Mouse (Mus musculus) heart, adult 2 months (tissue): ENCODE data around the gene Strip2. TPM values are rescaled to one million over a fixed set of nuclear protein-coding genes. Genes with fewer than 3 reads are reported as not detected.
A peak's percentile ranks its signal among the peaks of the same experiment; 100 is the strongest.

Source experiments
- DNase-seq, 2 experiments: peaks; one replicate each; pipeline ENCODE4 v3.0.0; 2021
- H3K27ac ChIP-seq: fragments of 200-600 bp; 2 replicates; pipeline ENCODE4 v1.8.1; 2022
- H3K27me3 ChIP-seq: fragments of 200-500 bp; 2 replicates; pipeline ENCODE4 v1.6.1; 2012; ENCODE audit warnings: mild to moderate bottlenecking, low read length, inconsistent platforms, mixed read lengths; ENCODE audit not compliant: control insufficient read depth, insufficient read depth
- H3K36me3 ChIP-seq: fragments of 200-500 bp; 2 replicates; pipeline ENCODE4 v1.6.1; 2012; ENCODE audit warnings: low read length, inconsistent platforms; ENCODE audit not compliant: control insufficient read depth, insufficient read depth
- H3K4me1 ChIP-seq: fragments of 200-500 bp; 2 replicates; pipeline ENCODE4 v1.6.1; 2011; ENCODE audit warnings: low read length; ENCODE audit not compliant: control insufficient read depth, insufficient read depth
- H3K4me3 ChIP-seq: fragments of 200-600 bp; 2 replicates; pipeline ENCODE4 v1.8.1; 2022
- H3K79me2 ChIP-seq: fragments of 200-500 bp; replicated peaks from 2 replicates; pipeline ENCODE4 v1.6.1; 2012; ENCODE audit warnings: mild to moderate bottlenecking, inconsistent platforms, low read length, moderate library complexity, mixed read lengths; ENCODE audit not compliant: control insufficient read depth, insufficient read depth
- H3K9ac ChIP-seq: fragments of 200-500 bp; 2 replicates; pipeline ENCODE4 v1.6.1; 2012; ENCODE audit warnings: low read depth, mild to moderate bottlenecking, control low read depth, inconsistent platforms, low read length, mixed read lengths
- CTCF ChIP-seq: fragments of 200-600 bp; IDR thresholded peaks from 2 replicates; pipeline ENCODE4 v1.8.1; 2022; ENCODE audit warnings: antibody characterized with exemption, mild to moderate bottlenecking, moderate library complexity
- EP300 ChIP-seq: fragments of 200-500 bp; IDR thresholded peaks from 2 replicates; pipeline ENCODE4 v1.6.1; 2011; ENCODE audit warnings: low read depth, low read length, control low read depth; ENCODE audit not compliant: insufficient read depth
- POLR2A ChIP-seq: fragments of 200-500 bp; IDR thresholded peaks from 2 replicates; pipeline ENCODE4 v1.6.1; 2011; ENCODE audit warnings: mild to moderate bottlenecking, low read depth, low read length, control low read depth; ENCODE audit not compliant: insufficient read depth
- WGBS: fragments of 180-500 bp; shearing (Covaris S2); methylation state at CpG from one replicate; pipeline ENCODE4 v1.1.7; 2018; 5-methylcytosine and 5-hydroxymethylcytosine counted together
- intact Hi-C: fragments of 180-260 bp; cut with DNase I; formaldehyde crosslinking; loops from one replicate; pipeline ENCODE4 v1.15.1; 2025
- polyA plus RNA-seq: library from polyadenylated mRNA; depleted of rRNA; stranded (reverse); fragments of >200 nt; gene quantifications from 2 replicates; pipeline ENCODE4 v1.2.3, GENCODE M21; 2012
- total RNA-seq, 2 experiments: library from RNA; stranded (reverse); gene quantifications; 2 replicates each; pipeline ENCODE4 v1.2.3; 2021

Gene Strip2
- total and polyA plus RNA-seq, 3 experiments, result 24.2 to 49.8 (median 46.9) TPM

GRCm38 (mm10) chr6:29946568-29946967, 29.8 kb downstream of the Strip2 start:
- Histone ChIP-seq H3K79me2 (no peaks in the 10 kb centered on the region), H3K36me3 (no peaks in the 10 kb centered on the region), H3K27ac (no peak overlapping the region), H3K9ac (no peak overlapping the region), H3K4me3 (no peak overlapping the region), H3K4me1 (no peaks in the 10 kb centered on the region), H3K27me3 (no peaks in the 10 kb centered on the region)
- TF ChIP-seq CTCF (peak; percentile 62), EP300 (no peak)
- 65% methylated on average over 2 of the region's 2 CpGs for WGBS
- no peak for DNase-seq
- intact Hi-C loops, result loop anchor here (2.0 kb wide), 1 partner anchor 94 kb away; no protein-coding TSS in a partner anchor

GRCm38 (mm10) chr6:29947823-29948222, 31.0 kb downstream of the Strip2 start:
- no peak for TF ChIP-seq POLR2A
- TF ChIP-seq EP300, result no peak
- TF ChIP-seq CTCF, result no peak
- 54% methylated on average over 6 of the region's 6 CpGs for WGBS
- intact Hi-C loops, result loop anchor here (2.0 kb wide), 1 partner anchor 95 kb away; no protein-coding TSS in a partner anchor
- H3K4me1 ChIP-seq, result no peaks in the 10 kb centered on the region
- no peak overlapping the region for H3K4me3 ChIP-seq
- no peaks in the 10 kb centered on the region for H3K27me3 ChIP-seq
- no peak for DNase-seq
- no peaks in the 10 kb centered on the region for H3K36me3 ChIP-seq
- no peak overlapping the region for H3K27ac ChIP-seq
- H3K9ac ChIP-seq, result no peak overlapping the region
- no peaks in the 10 kb centered on the region for H3K79me2 ChIP-seq

GRCm38 (mm10) chr6:29956749-29957148, 39.9 kb downstream of the Strip2 start:
- DNase-seq, result no peak
- H3K4me3 ChIP-seq, result no peak overlapping the region
- H3K27me3 ChIP-seq, result no peaks in the 10 kb centered on the region
- H3K79me2 ChIP-seq, result no peaks in the 10 kb centered on the region
- TF ChIP-seq POLR2A (no peak), EP300 (no peak), CTCF (no peak)
- peaks cover 2% of the 10 kb centered on the region for H3K4me1 ChIP-seq
- WGBS, result 65% methylated on average over 4 of the region's 4 CpGs
- H3K27ac ChIP-seq, result no peak overlapping the region
- H3K36me3 ChIP-seq, result peaks cover 2% of the 10 kb centered on the region; the same call in 1 of the 2 replicates
- intact Hi-C loops, result no loop called here
- H3K9ac ChIP-seq, result no peak overlapping the region

- Histone ChIP-seq H3K9ac (no peak overlapping the region), H3K27ac (no peak overlapping the region), H3K27me3 (no peaks in the 10 kb centered on the region), H3K4me1 (peaks cover 2% of the 10 kb centered on the region; the same call in 1 of the 2 replicates), H3K4me3 (no peak overlapping the region), H3K79me2 (no peaks in the 10 kb centered on the region), H3K36me3 (peaks cover 2% of the 10 kb centered on the region; the same call in 1 of the 2 replicates)
- DNase-seq, result no peak
- intact Hi-C loops, result no loop called here
- no peak for TF ChIP-seq EP300
- TF ChIP-seq POLR2A, result no peak
- TF ChIP-seq CTCF, result no peak
- 79% methylated on average over 3 of the region's 3 CpGs for WGBS
Measured at GRCm38 (mm10) chr6:29958669-29959068, 41.9 kb downstream of the Strip2 start.

GRCm38 (mm10) chr6:29961081-29961480, 44.3 kb downstream of the Strip2 start:
- H3K79me2 ChIP-seq, result no peaks in the 10 kb centered on the region
- 76% methylated on average over 6 of the region's 6 CpGs for WGBS
- intact Hi-C loops, result no loop called here

GRCm38 (mm10) chr6:29967917-29968316, 51.1 kb downstream of the Strip2 start:
- intact Hi-C loops, result no loop called here
- no peak overlapping the region for H3K27ac ChIP-seq
- 33% methylated on average over 7 of the region's 7 CpGs for WGBS

More at GRCm38 (mm10) chr6:29961081-29961480, 44.3 kb downstream of the Strip2 start:
- peaks cover 2% of the 10 kb centered on the region; the same call in 1 of the 2 replicates for H3K36me3 ChIP-seq
- H3K27ac ChIP-seq, result no peak overlapping the region
- no peak overlapping the region for H3K9ac ChIP-seq
- H3K27me3 ChIP-seq, result no peaks in the 10 kb centered on the region
- peaks cover 2% of the 10 kb centered on the region; the same call in 1 of the 2 replicates for H3K4me1 ChIP-seq
- TF ChIP-seq CTCF, result no peak
- TF ChIP-seq EP300, result no peak
- TF ChIP-seq POLR2A, result no peak
- H3K4me3 ChIP-seq, result no peak overlapping the region
- DNase-seq, result no peak

More at GRCm38 (mm10) chr6:29967917-29968316, 51.1 kb downstream of the Strip2 start:
- H3K9ac ChIP-seq, result no peak overlapping the region
- no peaks in the 10 kb centered on the region for H3K79me2 ChIP-seq
- no peaks in the 10 kb centered on the region for H3K4me1 ChIP-seq
- TF ChIP-seq POLR2A, result no peak
- no peak for TF ChIP-seq CTCF
- TF ChIP-seq EP300, result no peak
- DNase-seq, result no peak
- no peaks in the 10 kb centered on the region for H3K36me3 ChIP-seq
- H3K27me3 ChIP-seq, result no peaks in the 10 kb centered on the region
- H3K4me3 ChIP-seq, result no peak overlapping the region
